Mouse (Mus musculus) thymus, adult 2 months (tissue): ENCODE measurements at regions not wholly inside any gene's neighbourhood (a gene's known extent, or its start where the extent isn't known, plus 50 kb on each side); places are given as distances from the start of the nearest gene placed in this dataset.

ENCODE experiments used
- DNase-seq: peaks from one replicate; pipeline ENCODE4 v3.0.0; 2021
- H3K27ac ChIP-seq: fragments of 200-500 bp; 2 replicates; pipeline ENCODE4 v1.5.1; 2012; ENCODE audit warnings: low read length, control low read depth; ENCODE audit not compliant: control insufficient read depth, insufficient read depth
- H3K27me3 ChIP-seq: fragments of 200-500 bp; 2 replicates; pipeline ENCODE4 v1.6.1; 2012; ENCODE audit warnings: mild to moderate bottlenecking, low read length, moderate library complexity, mixed read lengths; ENCODE audit not compliant: control insufficient read depth, insufficient read depth
- H3K36me3 ChIP-seq: fragments of 200-500 bp; 2 replicates; pipeline ENCODE4 v1.6.1; 2012; ENCODE audit warnings: mild to moderate bottlenecking, low read length, moderate library complexity; ENCODE audit not compliant: control insufficient read depth, insufficient read depth
- H3K4me1 ChIP-seq: fragments of 200-500 bp; replicated peaks from 2 replicates; pipeline ENCODE4 v1.6.1; 2012; ENCODE audit warnings: low read length; ENCODE audit not compliant: control insufficient read depth, insufficient read depth
- H3K4me3 ChIP-seq: fragments of 200-500 bp; 2 replicates; pipeline ENCODE4 v1.5.1; 2012; ENCODE audit warnings: mild to moderate bottlenecking, low read length, control low read depth, moderate library complexity; ENCODE audit not compliant: control insufficient read depth, insufficient read depth
- CTCF ChIP-seq: fragments of 200-500 bp; IDR thresholded peaks from 2 replicates; pipeline ENCODE4 v1.5.1; 2012; ENCODE audit warnings: mild to moderate bottlenecking, control low read depth, low read length, moderate library complexity, borderline replicate concordance; ENCODE audit not compliant: control insufficient read depth, poor library complexity, insufficient read depth; ENCODE audit errors: extremely low read depth
- POLR2A ChIP-seq: fragments of 200-500 bp; IDR thresholded peaks from 2 replicates; pipeline ENCODE4 v1.6.1; 2012; ENCODE audit warnings: mild to moderate bottlenecking, low read length, control low read depth, moderate library complexity; ENCODE audit not compliant: control insufficient read depth, poor library complexity, insufficient read depth; ENCODE audit errors: extremely low read depth
- WGBS: fragments of 180-500 bp; shearing (Covaris S2); methylation state at CpG from one replicate; pipeline ENCODE4 v1.1.7; 2018; 5-methylcytosine and 5-hydroxymethylcytosine counted together

DNA sequence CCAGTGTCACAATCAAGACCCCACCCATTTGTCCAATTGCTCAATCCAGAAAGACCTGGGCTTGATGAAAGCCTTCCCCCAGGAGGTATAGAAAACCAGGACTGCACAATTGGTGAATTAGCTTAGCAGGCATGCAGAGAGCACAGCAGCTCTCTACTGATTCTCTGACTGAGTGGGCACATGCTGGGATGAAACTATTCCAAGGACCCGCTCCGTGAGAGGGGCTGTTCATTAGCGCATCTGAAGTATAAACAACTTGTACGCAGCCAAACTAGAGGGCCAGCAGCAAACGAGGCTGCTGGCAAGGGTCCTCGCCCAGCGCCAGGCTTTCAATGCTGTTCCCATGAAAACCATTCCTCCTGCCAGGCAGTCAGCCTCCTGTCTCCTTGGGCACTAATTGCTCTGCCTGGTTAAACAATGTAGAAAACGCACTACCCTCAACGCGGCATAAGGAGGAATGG lies 122.3 kb downstream of the Basp1 start:
- TF ChIP-seq CTCF (no peak), POLR2A (no peak)
- Histone ChIP-seq H3K4me1 (no peaks in the 10 kb centered on the region), H3K27ac (no peak overlapping the region), H3K27me3 (no peaks in the 10 kb centered on the region), H3K4me3 (no peak overlapping the region), H3K36me3 (no peaks in the 10 kb centered on the region)
- 99% methylated on average over 10 of the region's 10 CpGs for whole genome bisulfite sequencing
- no peak for DNase-seq

DNA sequence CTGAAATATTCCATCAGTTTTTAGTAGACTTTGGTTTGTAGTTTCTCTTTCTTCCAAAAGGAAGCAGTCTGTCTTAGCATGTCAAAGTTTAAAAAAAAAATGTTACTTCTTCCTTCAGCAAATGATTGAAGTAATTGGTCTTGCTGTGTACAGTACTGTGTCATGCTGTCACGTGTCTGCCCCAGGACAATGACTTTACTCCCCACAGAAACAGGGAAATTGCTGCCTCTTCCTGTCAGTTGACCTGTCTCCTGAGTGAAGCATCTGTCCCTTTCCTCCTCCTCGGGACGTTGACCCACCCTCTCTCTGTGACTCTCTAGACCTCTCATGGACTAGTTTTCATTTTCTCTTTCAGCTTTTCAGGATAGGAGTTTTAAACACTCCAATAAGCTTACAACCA lies 125.7 kb downstream of the Basp1 start:
- H3K27me3 ChIP-seq: no peaks in the 10 kb centered on the region
- no peak for TF ChIP-seq POLR2A
- TF ChIP-seq CTCF: no peak
- DNase-seq: no peak
- no peak overlapping the region for H3K4me3 ChIP-seq
- 13% methylated on average over 3 of the region's 3 CpGs for WGBS
- H3K4me1 ChIP-seq: no peaks in the 10 kb centered on the region
- no peaks in the 10 kb centered on the region for H3K36me3 ChIP-seq
- no peak overlapping the region for H3K27ac ChIP-seq

DNA sequence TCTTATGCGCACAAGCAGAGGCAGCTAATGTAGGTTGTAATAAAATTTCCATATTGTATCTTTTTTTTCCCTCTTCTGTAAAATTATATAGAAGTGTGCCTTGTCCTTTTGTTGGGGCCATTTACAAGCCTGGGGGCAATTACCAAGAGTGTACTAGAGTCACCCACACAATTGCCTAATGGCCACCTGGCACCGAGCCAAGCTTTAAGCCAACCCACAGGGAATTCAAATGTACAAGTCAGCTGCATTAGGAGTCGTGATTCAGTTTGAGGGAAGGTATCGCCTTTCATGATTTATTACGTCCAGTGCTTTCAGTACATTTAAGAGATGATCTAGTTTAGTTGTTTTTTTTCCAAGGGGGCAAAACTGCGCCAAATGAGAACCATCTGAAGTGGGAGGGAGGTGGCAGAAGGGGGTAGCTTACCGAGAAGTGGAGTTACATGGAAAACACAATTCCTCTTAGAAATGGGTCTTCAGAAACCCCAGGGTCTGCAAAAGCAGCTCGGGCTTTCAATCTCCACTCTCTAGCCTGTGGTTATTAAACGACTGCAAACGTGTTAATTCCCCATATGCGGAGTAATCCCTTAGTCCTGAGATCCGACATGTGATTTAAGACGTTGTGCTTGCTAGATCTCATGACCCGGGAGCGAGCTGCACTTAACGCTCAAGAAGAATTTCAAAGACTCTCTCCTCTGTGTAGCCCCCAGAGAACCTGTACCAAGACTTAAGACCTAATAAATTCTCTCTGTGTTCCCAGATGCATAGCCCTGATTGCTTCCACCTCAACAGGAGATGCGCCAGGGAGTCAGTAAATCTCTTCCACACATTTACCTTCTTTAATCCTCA lies 129.0 kb downstream of the Basp1 start:
- Histone ChIP-seq H3K4me1 (peaks cover 5% of the 10 kb centered on the region), H3K36me3 (no peaks in the 10 kb centered on the region), H3K4me3 (no peak overlapping the region), H3K27me3 (no peaks in the 10 kb centered on the region), H3K27ac (no peak overlapping the region)
- no peak for TF ChIP-seq CTCF
- TF ChIP-seq POLR2A: no peak
- WGBS: 91% methylated on average over 17 of the region's 17 CpGs
- DNase-seq: no peak

DNA sequence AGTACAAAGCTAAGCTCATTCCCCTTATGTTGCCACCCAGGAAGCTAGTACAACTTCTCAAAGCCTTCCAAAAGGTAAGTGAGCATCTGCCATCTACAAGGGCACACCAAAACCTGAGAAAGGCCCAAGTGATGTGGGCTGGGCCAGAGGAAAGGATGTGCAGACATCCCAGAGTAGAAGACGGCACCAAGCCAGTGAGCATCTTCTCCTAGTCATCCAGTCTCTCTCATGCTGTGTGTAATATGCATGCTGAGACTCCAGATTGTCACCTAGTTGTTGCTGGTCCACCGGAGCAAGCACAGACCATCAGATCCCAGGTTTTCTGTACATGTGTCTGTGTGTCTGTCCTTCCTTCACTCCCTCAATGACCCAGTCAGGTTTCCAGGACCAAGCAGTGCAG lies 129.9 kb downstream of the Basp1 start:
- H3K27me3 ChIP-seq: no peaks in the 10 kb centered on the region
- no peaks in the 10 kb centered on the region for H3K36me3 ChIP-seq
- no peak overlapping the region for H3K4me3 ChIP-seq
- DNase-seq: no peak
- TF ChIP-seq CTCF (no peak), POLR2A (no peak)
- H3K27ac ChIP-seq: no peak overlapping the region
- WGBS: 95% methylated on average over 2 of the region's 2 CpGs
- H3K4me1 ChIP-seq: peaks cover 5% of the 10 kb centered on the region

DNA sequence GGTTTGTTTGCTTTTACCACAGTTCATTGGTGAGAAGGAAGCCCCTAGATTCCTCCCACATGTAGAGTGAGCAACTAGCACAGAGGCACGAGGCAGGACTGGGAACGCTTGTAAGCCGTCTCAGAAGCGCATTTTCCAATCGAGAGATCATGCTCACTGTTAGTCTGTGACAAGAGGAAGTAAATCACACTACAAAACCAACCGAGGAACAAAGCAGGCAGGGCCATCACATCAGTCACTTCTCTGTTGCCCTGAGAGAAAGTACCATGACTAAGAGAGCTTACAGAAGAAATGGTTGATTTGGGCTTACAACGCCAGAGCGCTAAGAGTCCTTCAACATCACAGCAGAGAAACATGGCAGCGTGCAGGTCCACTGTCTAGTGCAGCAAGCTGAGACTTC lies 131.2 kb downstream of the Basp1 start:
- no peak overlapping the region for H3K27ac ChIP-seq
- no peak overlapping the region for H3K4me3 ChIP-seq
- no peaks in the 10 kb centered on the region for H3K27me3 ChIP-seq
- TF ChIP-seq POLR2A (no peak), CTCF (no peak)
- peaks cover 5% of the 10 kb centered on the region for H3K4me1 ChIP-seq
- WGBS: 42% methylated on average over 9 of the region's 9 CpGs
- DNase-seq: no peak
- H3K36me3 ChIP-seq: no peaks in the 10 kb centered on the region

DNA sequence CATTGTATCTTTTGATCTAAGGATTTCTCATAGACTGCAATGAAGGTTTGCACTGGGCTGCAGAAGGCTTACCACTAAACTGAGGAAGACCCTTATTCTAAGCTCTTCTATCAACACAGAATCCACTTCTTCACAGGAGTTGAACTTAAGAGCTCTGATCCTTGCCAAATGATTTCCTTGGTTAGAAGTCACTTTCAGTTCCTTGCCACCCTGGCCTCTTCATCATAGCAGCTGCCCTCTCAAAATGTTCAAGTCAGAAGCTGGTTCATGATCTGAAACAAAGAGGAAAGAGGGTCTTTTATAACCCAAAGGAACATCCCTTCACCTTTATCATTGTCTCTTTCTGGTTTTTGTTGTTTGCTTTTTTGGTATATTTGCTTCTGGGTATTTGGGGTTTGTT lies 131.6 kb downstream of the Basp1 start:
- H3K36me3 ChIP-seq: no peaks in the 10 kb centered on the region
- DNase-seq: no peak
- H3K4me1 ChIP-seq: peaks cover 5% of the 10 kb centered on the region
- H3K27ac ChIP-seq: no peak overlapping the region
- TF ChIP-seq CTCF (no peak), POLR2A (no peak)
- H3K27me3 ChIP-seq: no peaks in the 10 kb centered on the region
- H3K4me3 ChIP-seq: no peak overlapping the region

DNA sequence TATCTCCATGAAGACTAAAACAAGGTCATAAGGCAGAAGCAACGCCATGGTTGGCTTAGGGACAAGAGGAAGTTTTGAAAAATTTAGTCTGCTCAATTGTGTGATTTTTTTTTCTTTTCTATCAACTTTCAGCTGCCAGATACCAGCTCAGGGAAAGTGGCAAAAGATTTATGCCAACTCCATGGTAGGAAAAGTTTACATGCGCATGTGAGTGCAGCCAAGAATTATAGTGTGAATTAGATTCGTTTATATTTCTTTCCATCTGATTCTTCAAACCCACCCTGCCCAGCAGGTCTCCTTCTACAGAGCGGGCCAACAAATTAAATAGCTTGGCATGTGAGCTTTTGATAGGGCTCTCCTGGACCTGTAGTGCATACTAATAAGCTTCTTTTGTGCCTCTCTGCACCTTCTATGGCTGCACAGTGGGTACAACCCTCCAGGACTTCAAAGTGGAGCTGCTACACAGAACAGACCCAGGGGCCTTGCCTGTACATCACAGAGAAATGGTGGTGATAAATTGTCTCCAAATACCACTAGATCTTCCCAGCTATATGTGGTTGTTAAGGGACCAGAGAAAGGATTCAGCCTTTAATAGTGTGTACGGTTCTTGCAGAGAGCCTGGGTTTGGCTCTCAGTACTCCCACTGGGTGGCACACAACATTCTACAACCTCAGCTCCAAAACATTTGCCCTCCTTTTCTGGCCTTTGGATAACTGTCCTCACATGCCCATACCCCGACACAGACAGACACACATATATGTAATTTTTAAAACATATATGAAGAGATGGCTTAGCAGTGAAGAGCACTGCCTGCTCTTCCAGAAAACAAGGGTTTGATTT lies 135.0 kb downstream of the Basp1 start:
- no peak for DNase-seq
- 90% methylated on average over 6 of the region's 6 CpGs for WGBS
- TF ChIP-seq CTCF (no peak), POLR2A (no peak)

More for the DNA sequence above, 135.0 kb downstream of the Basp1 start:
- Histone ChIP-seq H3K4me1 (peaks cover 5% of the 10 kb centered on the region), H3K27me3 (no peaks in the 10 kb centered on the region), H3K36me3 (no peaks in the 10 kb centered on the region), H3K4me3 (no peak overlapping the region), H3K27ac (no peak overlapping the region)
